Mouse (Mus musculus) kidney, adult 18-20 months (tissue): ENCODE results near the gene Slc25a4.

Experiments used
- DNase-seq: peaks from one replicate; pipeline ENCODE4 v3.0.0; 2021

Gene Slc25a4

DNA sequence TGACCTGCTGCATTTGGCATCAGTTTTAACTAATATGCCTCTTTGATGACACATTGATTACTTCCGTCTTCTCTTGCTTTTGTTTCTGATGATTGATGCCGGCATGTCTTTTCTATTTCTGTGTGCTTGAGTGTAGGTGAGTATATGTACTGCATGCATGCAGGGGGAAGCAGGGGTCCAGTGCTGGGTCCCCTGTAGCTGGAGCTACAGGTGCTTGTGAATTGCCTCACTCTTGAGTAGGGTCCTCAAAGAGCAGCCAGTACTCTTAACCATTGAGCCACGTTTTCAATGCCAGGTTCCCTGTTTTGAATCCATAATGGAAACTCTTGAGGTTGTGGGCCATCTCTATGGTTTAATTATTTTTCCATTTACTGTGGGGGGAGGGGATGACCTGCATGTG lies 6.8 kb downstream of the Slc25a4 start:
- no peak for DNase-seq

DNA sequence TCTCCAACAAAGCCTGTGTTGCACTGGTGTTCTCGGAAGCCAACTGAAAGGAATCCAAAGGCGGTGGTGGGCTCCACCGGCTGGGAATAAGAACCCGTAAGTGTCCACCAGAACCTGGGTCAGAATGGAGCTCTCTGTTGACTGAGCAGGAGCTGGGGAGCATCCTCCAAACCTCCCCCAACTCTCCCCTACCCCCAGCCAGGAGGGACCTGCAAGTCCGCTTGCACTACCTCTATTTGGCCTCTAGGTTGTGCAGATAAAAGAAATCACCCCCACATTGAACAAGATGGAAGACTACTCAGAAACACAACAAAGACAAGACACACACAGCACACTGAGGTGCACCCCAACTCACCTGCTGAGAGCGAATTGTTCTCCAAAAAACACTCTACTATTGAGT lies 8.7 kb downstream of the Slc25a4 start:
- no peak for DNase-seq

DNA sequence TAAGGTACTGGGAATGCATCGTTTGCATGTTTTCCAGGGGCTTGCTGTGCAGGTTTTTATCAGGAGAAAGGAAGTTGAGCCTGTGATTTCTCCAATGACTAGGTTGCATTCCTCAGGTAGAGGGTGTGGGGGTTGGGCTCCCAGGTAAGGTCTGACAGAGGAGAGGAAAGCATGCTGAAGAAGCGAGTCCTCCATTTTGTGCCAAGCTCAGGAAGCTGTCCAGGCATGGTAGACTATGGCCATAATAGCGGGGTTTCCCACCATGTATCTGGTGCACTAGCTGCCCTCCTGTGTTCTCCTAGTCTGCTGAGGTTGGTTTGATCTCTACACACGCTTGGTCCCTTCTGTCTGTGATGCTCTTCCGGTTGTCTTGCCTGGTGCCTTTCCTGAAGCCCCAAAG lies 13.4 kb downstream of the Slc25a4 start:
- DNase-seq: no peak

- DNase-seq: no peak
Measured at GRCm38 (mm10) chr8:46196877-46197276, 14.2 kb downstream of the Slc25a4 start.

DNA sequence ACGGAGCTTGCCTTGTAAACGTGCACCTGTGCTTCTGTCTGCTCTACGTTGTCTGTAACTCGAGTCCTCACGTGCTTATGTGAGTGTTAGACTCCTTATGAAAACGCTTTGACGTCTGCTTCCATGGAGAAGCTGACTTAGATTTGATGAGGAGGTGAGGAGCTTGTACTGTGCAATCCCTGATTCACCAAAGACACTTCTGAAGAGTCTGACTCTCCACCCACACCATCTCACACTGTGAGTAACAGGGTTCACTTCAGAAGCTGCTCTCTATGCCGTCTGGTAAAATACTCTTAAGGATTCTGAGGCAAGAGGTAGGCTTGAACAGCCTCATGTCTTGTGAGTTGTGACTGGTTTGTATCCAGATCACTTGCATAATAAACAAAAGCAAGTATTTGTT lies 18.0 kb downstream of the Slc25a4 start:
- no peak for DNase-seq

DNA sequence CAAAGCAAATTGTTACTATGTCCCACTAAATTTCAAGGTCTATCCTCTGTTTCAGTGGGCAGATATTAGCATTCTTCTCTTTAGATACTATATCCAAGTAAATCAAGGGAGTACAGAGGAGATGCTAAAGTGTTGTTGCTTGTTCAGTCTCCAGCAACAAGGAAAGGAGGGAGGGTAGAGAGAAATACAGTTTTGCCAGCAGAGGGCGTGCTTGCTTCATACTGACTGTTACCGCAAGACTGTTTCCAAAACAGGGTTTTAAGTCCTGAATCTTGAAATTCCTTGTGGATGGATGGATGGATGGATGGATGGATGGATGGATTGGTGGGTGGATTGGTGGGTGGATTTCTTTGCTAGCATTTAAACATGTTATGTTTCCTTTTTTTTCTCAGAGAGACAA lies 25.7 kb downstream of the Slc25a4 start:
- peak; percentile 50 for DNase-seq

DNA sequence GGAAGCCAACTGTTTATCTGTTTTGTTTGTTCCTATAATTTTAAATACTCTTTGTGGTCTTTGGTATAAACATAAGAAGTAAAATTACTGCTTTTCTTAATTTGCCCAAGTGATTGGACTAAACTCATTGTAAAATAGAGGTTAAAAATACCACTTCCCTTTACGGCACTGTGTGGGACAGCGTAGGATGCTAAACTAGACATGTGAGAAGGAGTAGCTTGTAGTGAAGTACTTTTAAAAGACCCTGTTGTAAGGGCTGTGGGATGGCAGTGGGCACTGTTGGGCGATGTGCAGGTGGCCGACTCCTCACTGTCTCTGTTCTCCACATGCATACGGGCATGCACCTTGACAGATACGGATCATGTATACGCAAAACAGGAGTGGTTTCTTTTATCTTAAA lies 30.9 kb downstream of the Slc25a4 start:
- DNase-seq: no peak

DNA sequence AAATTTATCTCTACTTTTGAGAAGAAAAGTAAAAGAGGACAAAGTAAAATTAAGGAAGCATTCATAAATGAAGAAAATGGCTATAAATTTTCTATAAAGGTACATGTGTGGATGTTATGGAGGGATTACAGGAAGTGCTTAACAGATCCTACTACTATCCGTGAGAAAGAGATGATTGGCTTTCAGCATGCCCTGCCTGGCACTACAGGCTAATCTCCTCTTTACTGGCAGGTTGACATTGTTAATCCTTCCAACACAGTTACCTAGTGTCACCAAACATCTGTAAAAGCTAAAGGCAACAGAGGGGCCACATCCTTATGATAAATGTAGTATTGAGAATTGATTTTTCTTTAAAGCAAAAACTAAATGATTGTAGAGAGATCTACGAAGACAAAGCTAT lies 37.4 kb downstream of the Slc25a4 start:
- DNase-seq: no peak

DNA sequence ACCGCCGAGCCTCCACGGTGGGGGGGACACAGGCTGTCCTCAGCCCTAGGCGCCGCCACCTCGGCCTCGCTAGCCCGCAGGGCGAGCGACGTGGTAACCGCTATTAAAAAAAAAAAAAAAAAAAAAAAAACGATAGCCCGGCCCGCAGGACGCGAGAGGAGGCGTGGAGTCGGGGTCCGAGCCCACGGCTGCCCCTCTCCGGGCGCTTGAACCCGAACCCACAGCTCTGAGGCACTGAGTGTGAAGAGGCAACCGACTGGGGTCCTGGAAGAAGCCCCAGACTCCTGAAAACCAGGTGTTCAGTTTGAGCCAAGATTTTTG lies 47.3 kb downstream of the Slc25a4 start:
- no peak for DNase-seq

GRCm38 (mm10) chr8:46162953-46163869 lies 47.9 kb downstream of the Slc25a4 start:
- DNase-seq: peak; percentile 97
